Mouse (Mus musculus) embryonic fibroblast, embryonic 13.5 days (primary cell): ENCODE measurements around the gene Kbtbd12.

Source experiments
- CTCF ChIP-seq: IDR thresholded peaks from 2 replicates; pipeline ENCODE4 v1.5.1; 2011; ENCODE audit warnings: mild to moderate bottlenecking, control low read depth, low read length, moderate library complexity, borderline replicate concordance; ENCODE audit not compliant: insufficient read depth
- POLR2A ChIP-seq: IDR thresholded peaks from 2 replicates; pipeline ENCODE4 v1.6.1; 2011; ENCODE audit warnings: low read depth, mild to moderate bottlenecking, control low read depth, low read length, moderate library complexity

DNA sequence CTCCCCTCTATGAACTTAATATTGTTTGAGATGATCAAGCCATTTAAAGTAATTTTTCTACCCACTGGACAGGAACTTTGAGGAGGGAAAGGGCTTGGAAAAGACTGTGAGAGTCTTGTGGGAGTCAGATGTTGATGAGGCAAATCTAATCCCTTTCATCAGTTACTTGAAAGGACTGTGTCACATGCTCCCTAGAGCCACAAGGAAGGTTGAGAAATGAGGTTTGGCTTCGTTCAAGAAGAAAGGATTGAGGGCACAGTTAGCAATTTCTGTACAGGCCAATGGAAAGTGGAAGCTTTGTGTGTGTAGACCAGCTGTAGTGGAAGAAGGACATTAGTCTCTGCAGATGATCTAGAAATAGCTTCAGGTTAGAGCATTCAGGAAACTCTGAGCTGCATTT is 1.2 kb upstream of the Kbtbd12 start:
- no peak for TF ChIP-seq POLR2A
- no peak for TF ChIP-seq CTCF
